Mouse (Mus musculus) MEL (cell line): ENCODE measurements at regions not wholly inside any gene's neighbourhood (a gene's known extent, or its start where the extent isn't known, plus 50 kb on each side); places are given as distances from the start of the nearest gene placed in this dataset.

Source experiments
- DNase-seq: peaks from one replicate; pipeline ENCODE4 v3.0.0; 2011; ENCODE audit warnings: low read depth, low spot score
- H3K27ac ChIP-seq: 2 replicates; pipeline ENCODE4 v1.5.1; 2012; ENCODE audit warnings: low read depth, mild to moderate bottlenecking, control low read depth, low read length, moderate library complexity; ENCODE audit not compliant: control insufficient read depth
- H3K27me3 ChIP-seq, 2 experiments: fragments of 150-350 bp in 1 of 2; sonication (generic) in 1 of 2; 2 replicates each; pipeline ENCODE4 v1.6.1; 2012; ENCODE audit warnings: low read length in 2 of 2, mild to moderate bottlenecking in 2 of 2, improper control_type of control experiment in 1 of 2, moderate library complexity in 1 of 2; ENCODE audit not compliant: insufficient read depth in 2 of 2, control insufficient read depth in 1 of 2
- H3K36me3 ChIP-seq, 2 experiments: 2 replicates each; pipeline ENCODE4 v1.6.1; 2012 to 2014; ENCODE audit warnings: low read length in 2 of 2, improper control_type of control experiment in 1 of 2, inconsistent platforms in 1 of 2, mild to moderate bottlenecking in 1 of 2; ENCODE audit not compliant: insufficient read depth in 2 of 2, control insufficient read depth in 1 of 2
- H3K4me1 ChIP-seq, 2 experiments: fragments of 150-350 bp in 1 of 2; sonication (generic) in 1 of 2; 2 replicates each; pipeline ENCODE4 v1.6.1; 2012; ENCODE audit warnings: low read length in 2 of 2, improper control_type of control experiment in 1 of 2, mild to moderate bottlenecking in 1 of 2; ENCODE audit not compliant: insufficient read depth in 2 of 2, control insufficient read depth in 1 of 2
- H3K4me3 ChIP-seq, 2 experiments: fragments of 150-350 bp in 1 of 2; sonication (generic) in 1 of 2; 2 replicates each; pipeline ENCODE4 v1.5.1; 2012; ENCODE audit warnings: low read depth in 2 of 2, low read length in 2 of 2, mild to moderate bottlenecking in 2 of 2, moderate library complexity in 2 of 2, control low read depth in 1 of 2, improper control_type of control experiment in 1 of 2; ENCODE audit not compliant: control insufficient read depth in 1 of 2, insufficient read depth in 1 of 2
- H3K79me2 ChIP-seq: 2 replicates; pipeline ENCODE4 v1.6.1; 2012; ENCODE audit warnings: mild to moderate bottlenecking, low read length, moderate library complexity; ENCODE audit not compliant: control insufficient read depth, poor library complexity, insufficient read depth
- H3K9ac ChIP-seq: 2 replicates; pipeline ENCODE4 v1.6.1; 2012; ENCODE audit warnings: low read depth, mild to moderate bottlenecking, control low read depth, low read length, moderate library complexity; ENCODE audit not compliant: control insufficient read depth, poor library complexity, severe bottlenecking
- H3K9me3 ChIP-seq: fragments of 150-350 bp; sonication (generic); replicated peaks from 2 replicates; pipeline ENCODE4 v1.6.1; 2012; ENCODE audit warnings: mild to moderate bottlenecking, low read length, improper control_type of control experiment, moderate library complexity; ENCODE audit not compliant: insufficient read depth
- BHLHE40 ChIP-seq: IDR thresholded peaks from 2 replicates; pipeline ENCODE4 v1.6.1; 2012; ENCODE audit warnings: low read depth, mild to moderate bottlenecking, inconsistent platforms, low read length, improper control_type of control experiment, borderline replicate concordance
- CTCF ChIP-seq, 3 experiments: IDR thresholded peaks in 2 of 3; conservative IDR thresholded peaks in 1 of 3; 2 replicates each; pipeline ENCODE4 v1.5.1; 2011 to 2012; ENCODE audit warnings: low read length in 3 of 3, low read depth in 2 of 3, mild to moderate bottlenecking in 2 of 3, improper control_type of control experiment in 1 of 3, inconsistent platforms in 1 of 3, mixed read lengths in 1 of 3, moderate library complexity in 1 of 3; ENCODE audit not compliant: control insufficient read depth in 1 of 3, insufficient read depth in 1 of 3, poor library complexity in 1 of 3, severe bottlenecking in 1 of 3
- E2F4 ChIP-seq: IDR thresholded peaks from 2 replicates; pipeline ENCODE4 v1.6.1; 2011; ENCODE audit warnings: low read depth, low read length, improper control_type of control experiment, borderline replicate concordance
- ELF1 ChIP-seq: IDR thresholded peaks from 2 replicates; pipeline ENCODE4 v1.6.1; 2014; ENCODE audit warnings: low read depth, mild to moderate bottlenecking, inconsistent platforms, low read length, improper control_type of control experiment, moderate library complexity
- ETS1 ChIP-seq: IDR thresholded peaks from 2 replicates; pipeline ENCODE4 v1.6.1; 2012; ENCODE audit warnings: low read depth, mild to moderate bottlenecking, inconsistent platforms, low read length, improper control_type of control experiment, moderate library complexity
- GABPA ChIP-seq: IDR thresholded peaks from 2 replicates; pipeline ENCODE4 v1.6.1; 2012; ENCODE audit warnings: low read depth, mild to moderate bottlenecking, inconsistent platforms, low read length, improper control_type of control experiment, moderate library complexity
- HCFC1 ChIP-seq: IDR thresholded peaks from 2 replicates; pipeline ENCODE4 v1.6.1; 2012; ENCODE audit warnings: low read depth, mild to moderate bottlenecking, inconsistent platforms, low read length, improper control_type of control experiment, moderate library complexity
- JUND ChIP-seq: IDR thresholded peaks from 2 replicates; pipeline ENCODE4 v1.6.1; 2011; ENCODE audit warnings: low read depth, mild to moderate bottlenecking, improper control_type of control experiment, low read length
- KAT2A ChIP-seq: conservative IDR thresholded peaks from 2 replicates; pipeline ENCODE4 v1.6.1; 2012; ENCODE audit warnings: low read depth, low read length, improper control_type of control experiment, inconsistent platforms
- MAX ChIP-seq: IDR thresholded peaks from 2 replicates; pipeline ENCODE4 v1.6.1; 2011; ENCODE audit warnings: low read length, improper control_type of control experiment
- MEF2A ChIP-seq: IDR thresholded peaks from 2 replicates; pipeline ENCODE4 v1.6.1; 2014; ENCODE audit warnings: low read depth, mild to moderate bottlenecking, inconsistent platforms, low read length, improper control_type of control experiment; ENCODE audit not compliant: poor library complexity, insufficient replicate concordance, severe bottlenecking; ENCODE audit errors: extremely low read depth
- MXI1 ChIP-seq: IDR thresholded peaks from 2 replicates; pipeline ENCODE4 v1.6.1; 2011; ENCODE audit warnings: mild to moderate bottlenecking, low read depth, low read length, improper control_type of control experiment
- MYB ChIP-seq: IDR thresholded peaks from 2 replicates; pipeline ENCODE4 v1.6.1; 2011; ENCODE audit warnings: mild to moderate bottlenecking, low read depth, low read length, improper control_type of control experiment
- NELFE ChIP-seq: IDR thresholded peaks from 2 replicates; pipeline ENCODE4 v1.6.1; 2011; ENCODE audit warnings: low read depth, low read length, improper control_type of control experiment
- NRF1 ChIP-seq: IDR thresholded peaks from 2 replicates; pipeline ENCODE4 v1.6.1; 2014; ENCODE audit warnings: low read depth, mild to moderate bottlenecking, inconsistent platforms, low read length, improper control_type of control experiment, moderate library complexity; ENCODE audit not compliant: poor library complexity, insufficient read depth, severe bottlenecking
- POLR2A ChIP-seq, 2 experiments: IDR thresholded peaks; 2 replicates each; pipeline ENCODE4 v1.6.1; 2011 to 2012; ENCODE audit warnings: low read length in 2 of 2, mild to moderate bottlenecking in 2 of 2, control low read depth in 1 of 2, improper control_type of control experiment in 1 of 2, low read depth in 1 of 2, moderate library complexity in 1 of 2; ENCODE audit not compliant: control insufficient read depth in 1 of 2, insufficient read depth in 1 of 2, poor library complexity in 1 of 2
- POLR2AphosphoS2 ChIP-seq: IDR thresholded peaks from 2 replicates; pipeline ENCODE4 v1.6.1; 2011; ENCODE audit warnings: low read length, improper control_type of control experiment
- RAD21 ChIP-seq: IDR thresholded peaks from 2 replicates; pipeline ENCODE4 v1.6.1; 2011; ENCODE audit warnings: mild to moderate bottlenecking, low read depth, low read length, improper control_type of control experiment
- RCOR1 ChIP-seq: IDR thresholded peaks from 2 replicates; pipeline ENCODE4 v1.6.1; 2012; ENCODE audit warnings: low read depth, mild to moderate bottlenecking, inconsistent platforms, low read length, improper control_type of control experiment
- SIN3A ChIP-seq: IDR thresholded peaks from 2 replicates; pipeline ENCODE4 v1.6.1; 2012; ENCODE audit warnings: low read length, improper control_type of control experiment, inconsistent platforms
- SMC3 ChIP-seq: IDR thresholded peaks from 2 replicates; pipeline ENCODE4 v1.6.1; 2011; ENCODE audit warnings: low read depth, low read length, improper control_type of control experiment
- TAL1 ChIP-seq: IDR thresholded peaks from 2 replicates; pipeline ENCODE4 v1.6.1; 2012; ENCODE audit warnings: mild to moderate bottlenecking, inconsistent platforms, low read length, moderate library complexity, mixed read lengths
- TBP ChIP-seq: IDR thresholded peaks from 2 replicates; pipeline ENCODE4 v1.8.0; 2011; ENCODE audit warnings: low read depth, low read length, improper control_type of control experiment
- TCF12 ChIP-seq: IDR thresholded peaks from 2 replicates; pipeline ENCODE4 v1.6.1; 2014; ENCODE audit warnings: low read depth, mild to moderate bottlenecking, inconsistent platforms, low read length, improper control_type of control experiment, moderate library complexity
- UBTF ChIP-seq: IDR thresholded peaks from 2 replicates; pipeline ENCODE4 v1.6.1; 2012; ENCODE audit warnings: low read depth, mild to moderate bottlenecking, inconsistent platforms, low read length, improper control_type of control experiment, moderate library complexity, borderline replicate concordance; ENCODE audit not compliant: insufficient read depth
- USF1 ChIP-seq: IDR thresholded peaks from 2 replicates; pipeline ENCODE4 v1.6.1; 2014; ENCODE audit warnings: low read depth, mild to moderate bottlenecking, inconsistent platforms, low read length, improper control_type of control experiment, moderate library complexity
- ZC3H11A ChIP-seq: IDR thresholded peaks from 2 replicates; pipeline ENCODE4 v1.6.1; 2012; ENCODE audit warnings: low read depth, mild to moderate bottlenecking, inconsistent platforms, low read length, improper control_type of control experiment
- ZKSCAN1 ChIP-seq: IDR thresholded peaks from 2 replicates; pipeline ENCODE4 v1.6.1; 2012; ENCODE audit warnings: low read depth, mild to moderate bottlenecking, inconsistent platforms, low read length, improper control_type of control experiment, moderate library complexity

GRCm38 (mm10) chr13:44155956-44156355 is 371.4 kb downstream of the Cd83 start:
- no peak for DNase-seq
- Histone ChIP-seq H3K9ac (no peak overlapping the region), H3K27me3 (no peaks in the 10 kb centered on the region), H3K4me1 (no peaks in the 10 kb centered on the region), H3K9me3 (no peaks in the 10 kb centered on the region), H3K4me3 (no peak overlapping the region), H3K36me3 (no peaks in the 10 kb centered on the region), H3K27ac (no peak overlapping the region), H3K79me2 (no peaks in the 10 kb centered on the region)
- TF ChIP-seq MEF2A (no peak), SIN3A (no peak), RAD21 (no peak), USF1 (no peak), TBP (no peak), UBTF (no peak), BHLHE40 (no peak), MAX (no peak), ZKSCAN1 (no peak), ELF1 (no peak), NRF1 (no peak), CTCF (IDR thresholded peaks at IDR 0.05 in 2 of 3, conservative IDR thresholded peaks at IDR 0.05 in 1 of 3; ENCODE audit: control insufficient read depth in 1 of 3, insufficient read depth in 1 of 3, low read depth in 2 of 3, low read length in 3 of 3, poor library complexity in 1 of 3, severe bottlenecking in 1 of 3) (no peak), POLR2A (IDR thresholded peaks at IDR 0.05; ENCODE audit: control insufficient read depth in 1 of 2, insufficient read depth in 1 of 2, low read depth in 1 of 2, low read length in 2 of 2, poor library complexity in 1 of 2) (no peak), RCOR1 (no peak), E2F4 (no peak), ETS1 (no peak)

DNA sequence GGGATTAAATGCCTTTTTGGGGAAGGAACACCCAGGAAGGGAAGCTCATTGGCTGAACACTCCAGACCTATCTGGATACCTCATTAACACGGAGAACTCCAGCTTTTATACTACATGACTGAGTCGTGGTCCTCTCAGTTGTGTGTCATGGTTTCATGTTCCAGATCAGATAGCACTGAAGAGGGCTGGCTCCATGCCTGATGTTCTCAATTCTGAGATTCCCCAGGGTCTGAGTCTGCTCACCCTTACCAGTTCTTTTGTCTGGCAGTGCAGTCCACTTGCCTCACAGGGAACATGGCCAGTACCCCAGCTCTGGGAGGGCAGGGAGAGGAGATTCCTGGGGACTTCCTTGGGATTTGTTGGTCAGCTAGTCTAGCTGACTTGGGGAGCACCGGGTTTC is 372.0 kb downstream of the Cd83 start:
- Histone ChIP-seq H3K27ac (no peak overlapping the region), H3K4me3 (no peak overlapping the region), H3K9me3 (no peaks in the 10 kb centered on the region), H3K36me3 (no peaks in the 10 kb centered on the region), H3K4me1 (no peaks in the 10 kb centered on the region), H3K9ac (no peak overlapping the region), H3K79me2 (no peaks in the 10 kb centered on the region), H3K27me3 (no peaks in the 10 kb centered on the region)
- TF ChIP-seq MXI1 (no peak), HCFC1 (no peak), GABPA (no peak), MAX (no peak), BHLHE40 (no peak), NELFE (no peak), SIN3A (no peak), SMC3 (no peak), ZC3H11A (no peak), RAD21 (no peak), MYB (no peak), POLR2AphosphoS2 (no peak), TCF12 (no peak), ELF1 (no peak), TAL1 (no peak), JUND (no peak), UBTF (no peak), KAT2A (no peak)
- DNase-seq = no peak
